Mouse (Mus musculus) midbrain, postnatal 0 days (tissue): ENCODE measurements around the gene Trim67. TPM values are rescaled to one million over a fixed set of nuclear protein-coding genes. Genes with fewer than 3 reads are reported as not detected.
A peak's percentile ranks its signal among the peaks of the same experiment; 100 is the strongest.

Experiments used
- ATAC-seq: fragments of 200-750 bp; cut with Nextera tagmentation; 2 replicates; pipeline ENCODE4 v1.8.0; 2017; ENCODE audit warnings: moderate number of reproducible peaks, mild to moderate bottlenecking, moderate TSS enrichment, moderate library complexity; ENCODE audit not compliant: low FRiP score
- DNase-seq: peaks from one replicate; pipeline ENCODE4 v3.0.0-alpha.2; 2015; ENCODE audit warnings: low spot score
- H3K27ac ChIP-seq: fragments of 300-500 bp; sonication (generic); 2 replicates; pipeline ENCODE4 v1.5.1; 2014; ENCODE audit warnings: low read depth, mild to moderate bottlenecking, low read length, mixed read lengths
- H3K27me3 ChIP-seq: fragments of 300-500 bp; sonication (generic); 2 replicates; pipeline ENCODE4 v1.6.1; 2014; ENCODE audit warnings: low read length, control low read depth, mixed read lengths; ENCODE audit not compliant: insufficient read depth
- H3K36me3 ChIP-seq: fragments of 300-500 bp; sonication (generic); 2 replicates; pipeline ENCODE4 v1.6.1; 2014; ENCODE audit warnings: low read length, control low read depth, mixed read lengths; ENCODE audit not compliant: insufficient read depth
- H3K4me1 ChIP-seq: fragments of 300-500 bp; sonication (generic); 2 replicates; pipeline ENCODE4 v1.6.1; 2014; ENCODE audit warnings: mild to moderate bottlenecking, control low read depth, antibody characterized with exemption, low read length, mixed read lengths; ENCODE audit not compliant: insufficient read depth
- H3K4me2 ChIP-seq: fragments of 300-500 bp; sonication (generic); 2 replicates; pipeline ENCODE4 v1.6.1; 2014; ENCODE audit warnings: low read depth, mild to moderate bottlenecking, low read length, mixed read lengths; ENCODE audit not compliant: poor library complexity, severe bottlenecking
- H3K4me3 ChIP-seq: fragments of 300-500 bp; sonication (generic); 2 replicates; pipeline ENCODE4 v1.5.1; 2014; ENCODE audit warnings: low read depth, mild to moderate bottlenecking, low read length, moderate library complexity
- H3K9ac ChIP-seq: fragments of 300-500 bp; sonication (generic); replicated peaks from 2 replicates; pipeline ENCODE4 v1.6.1; 2014; ENCODE audit warnings: mild to moderate bottlenecking, low read length, moderate library complexity, mixed read lengths; ENCODE audit not compliant: poor library complexity, severe bottlenecking
- H3K9me3 ChIP-seq: fragments of 300-500 bp; sonication (generic); 2 replicates; pipeline ENCODE4 v1.6.1; 2016; ENCODE audit warnings: low read length, control low read depth
- CTCF ChIP-seq: IDR thresholded peaks from 2 replicates; pipeline ENCODE4 v1.5.1; 2016; ENCODE audit warnings: antibody characterized with exemption, mild to moderate bottlenecking
- WGBS: fragments of 180-500 bp; shearing (Covaris S2); extraction: QIAGEN DNeasy Blood & Tissue Kit; methylation state at CpG from one replicate; pipeline ENCODE4 v1.1.7; 2014; 5-methylcytosine and 5-hydroxymethylcytosine counted together
- polyA plus RNA-seq: library from polyadenylated mRNA; unstranded; fragments of >200 nt; fragmentation: Nextera tagmentation; extraction: Ambion mirVana; gene quantifications from 2 replicates; pipeline ENCODE4 v1.2.1, GENCODE M21; 2015
- total RNA-seq: library from RNA; depleted of rRNA; stranded (reverse); fragments of >200 nt; gene quantifications from 2 replicates; pipeline ENCODE4 v1.2.3, GENCODE M21; 2014

The Trim67 gene
- total and polyA plus RNA-seq, 2 experiments from 2014 or later, result 25.6 to 87.1 TPM

- 80% methylated on average over 3 of the region's 3 CpGs for WGBS
- H3K4me2 ChIP-seq, result no peak overlapping the region
- no peak overlapping the region for H3K4me3 ChIP-seq
- H3K36me3 ChIP-seq, result peaks cover 6% of the 10 kb centered on the region
- H3K27me3 ChIP-seq, result no peaks in the 10 kb centered on the region
- no peak overlapping the region for H3K9ac ChIP-seq
- no peak for TF ChIP-seq CTCF
- DNase-seq (no peak), ATAC-seq (no peak)
- no peaks in the 10 kb centered on the region for H3K9me3 ChIP-seq
- H3K4me1 ChIP-seq, result no peaks in the 10 kb centered on the region
- no peak overlapping the region for H3K27ac ChIP-seq
Measured at GRCm38 (mm10) chr8:124845131-124845530, 52.2 kb downstream of the Trim67 start.

GRCm38 (mm10) chr8:124845573-124845972, 52.7 kb downstream of the Trim67 start:
- 89% methylated on average over 5 of the region's 5 CpGs for WGBS
- no peak overlapping the region for H3K4me2 ChIP-seq
- H3K27me3 ChIP-seq, result no peaks in the 10 kb centered on the region
- H3K9me3 ChIP-seq, result no peaks in the 10 kb centered on the region
- ATAC-seq (no peak), DNase-seq (no peak)
- H3K36me3 ChIP-seq, result peaks cover 6% of the 10 kb centered on the region
- no peak for TF ChIP-seq CTCF
- no peak overlapping the region for H3K4me3 ChIP-seq
- H3K4me1 ChIP-seq, result no peaks in the 10 kb centered on the region
- H3K9ac ChIP-seq, result no peak overlapping the region
- H3K27ac ChIP-seq, result no peak overlapping the region

- no peaks in the 10 kb centered on the region for H3K4me1 ChIP-seq
- no peak overlapping the region for H3K27ac ChIP-seq
- H3K27me3 ChIP-seq, result no peaks in the 10 kb centered on the region
- ATAC-seq (no peak), DNase-seq (no peak)
- no peak overlapping the region for H3K4me3 ChIP-seq
- H3K9ac ChIP-seq, result no peak overlapping the region
- TF ChIP-seq CTCF, result no peak
- WGBS, result 100% methylated on average over 1 of the region's 1 CpGs
- peaks cover 8% of the 10 kb centered on the region for H3K36me3 ChIP-seq
- peaks cover 8% of the 10 kb centered on the region; the same call in 1 of the 2 replicates for H3K9me3 ChIP-seq
- H3K4me2 ChIP-seq, result no peak overlapping the region
Measured at GRCm38 (mm10) chr8:124853511-124853910, 60.6 kb downstream of the Trim67 start.

GRCm38 (mm10) chr8:124859466-124859865, 66.6 kb downstream of the Trim67 start:
- H3K9ac ChIP-seq, result no peak overlapping the region
- no peak overlapping the region for H3K4me3 ChIP-seq
- no peak overlapping the region for H3K27ac ChIP-seq
- H3K36me3 ChIP-seq, result peaks cover 17% of the 10 kb centered on the region
- TF ChIP-seq CTCF, result peak; percentile 32
- DNase-seq, result no peak
- no peak overlapping the region for H3K4me2 ChIP-seq
- peaks cover 4% of the 10 kb centered on the region; the same call in 1 of the 2 replicates for H3K4me1 ChIP-seq
- H3K27me3 ChIP-seq, result no peaks in the 10 kb centered on the region
- peaks cover 6% of the 10 kb centered on the region; the same call in 1 of the 2 replicates for H3K9me3 ChIP-seq
- ATAC-seq, result no peak

GRCm38 (mm10) chr8:124860188-124860587, 67.3 kb downstream of the Trim67 start:
- DNase-seq (no peak), ATAC-seq (no peak)
- H3K4me2 ChIP-seq, result no peak overlapping the region
- 96% methylated on average over 3 of the region's 3 CpGs for WGBS
- no peak for TF ChIP-seq CTCF
- peaks cover 4% of the 10 kb centered on the region; the same call in 1 of the 2 replicates for H3K4me1 ChIP-seq
- H3K27me3 ChIP-seq, result no peaks in the 10 kb centered on the region
- no peak overlapping the region for H3K27ac ChIP-seq
- H3K36me3 ChIP-seq, result peaks cover 17% of the 10 kb centered on the region
- H3K4me3 ChIP-seq, result no peak overlapping the region
- no peak overlapping the region for H3K9ac ChIP-seq
- H3K9me3 ChIP-seq, result no peaks in the 10 kb centered on the region

GRCm38 (mm10) chr8:124862321-124863162, 69.7 kb downstream of the Trim67 start, which contains the start of the genes Gnpat and 2810004N23Rik:
TSS of gene Gnpat (plus strand) at chr8:124863033.
TSS of gene 2810004N23Rik (minus strand) at chr8:124863120.
- Histone ChIP-seq H3K27me3 (no peaks in the 10 kb centered on the region), H3K4me3 (peak within 1 kb of the TSS; percentile 92), H3K4me1 (peaks cover 4% of the 10 kb centered on the region; the same call in 1 of the 2 replicates), H3K9ac (peak within 1 kb of the TSS; percentile 95), H3K4me2 (peak within 1 kb of the TSS; percentile 89), H3K36me3 (peaks cover 14% of the 10 kb centered on the region), H3K9me3 (no peaks in the 10 kb centered on the region), H3K27ac (peak within 1 kb of the TSS; percentile 94)
- DNase-seq (peak; percentile 91), ATAC-seq (peak; percentile 97)
- 2% methylated on average over 51 of the region's 55 CpGs for WGBS
- TF ChIP-seq CTCF, result peak; percentile 10; the same call in 1 of the 2 replicates
